Mouse (Mus musculus) forelimb bud, embryonic 11.5 days (tissue): ENCODE data around the gene Taar7a.

Experiments used
- DNase-seq: peaks from one replicate; pipeline ENCODE4 v3.0.0-alpha.2; 2012; ENCODE audit warnings: low read depth, low spot score

Taar7a gene

GRCm38 (mm10) chr10:23993381-23993780, at the start of gene Taar7a:
Gene Taar7a (minus strand): TSS chr10:23993481.
- no peak for DNase-seq

DNA sequence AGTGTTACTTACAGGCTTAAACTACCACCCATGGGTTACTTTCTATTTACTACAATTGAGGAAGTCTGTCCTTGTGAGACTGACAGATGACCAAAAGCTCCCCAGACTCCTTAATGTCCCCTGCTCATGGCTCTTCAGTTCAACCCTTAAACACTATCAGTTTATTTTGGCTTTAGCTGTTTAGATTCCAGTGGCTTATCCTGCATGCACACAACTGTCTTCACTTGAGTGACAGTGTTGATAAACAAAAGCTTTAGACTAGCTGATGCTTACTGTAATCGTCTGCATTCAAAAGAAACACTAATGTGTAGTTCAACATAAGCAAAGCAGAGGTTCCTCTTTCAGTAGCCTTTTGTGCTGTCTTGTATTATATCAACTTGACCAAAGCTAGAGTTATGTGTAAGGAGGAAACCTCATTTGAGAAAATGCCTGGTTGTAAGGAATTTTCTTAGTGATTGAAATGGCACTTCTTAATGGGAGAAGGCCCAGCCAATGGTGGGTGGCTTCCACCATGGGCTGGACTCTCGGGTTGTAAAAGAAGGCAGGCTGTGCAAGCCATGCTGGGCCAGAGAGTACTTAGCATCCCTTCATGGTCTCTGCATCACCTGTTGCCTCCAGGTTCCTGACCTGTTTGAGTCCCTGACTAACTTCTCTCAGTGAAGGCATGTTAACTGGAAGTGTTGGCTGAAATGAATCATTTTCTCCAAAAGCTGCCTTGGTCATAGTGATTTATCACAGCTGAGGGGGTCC, 47.0 kb upstream of the Taar7a start:
- DNase-seq = no peak

GRCm38 (mm10) chr10:24037314-24037713, 44.0 kb upstream of the Taar7a start, which contains the start of gene Taar7e:
Gene Taar7e (plus strand): TSS chr10:24037614.
- no peak for DNase-seq

DNA sequence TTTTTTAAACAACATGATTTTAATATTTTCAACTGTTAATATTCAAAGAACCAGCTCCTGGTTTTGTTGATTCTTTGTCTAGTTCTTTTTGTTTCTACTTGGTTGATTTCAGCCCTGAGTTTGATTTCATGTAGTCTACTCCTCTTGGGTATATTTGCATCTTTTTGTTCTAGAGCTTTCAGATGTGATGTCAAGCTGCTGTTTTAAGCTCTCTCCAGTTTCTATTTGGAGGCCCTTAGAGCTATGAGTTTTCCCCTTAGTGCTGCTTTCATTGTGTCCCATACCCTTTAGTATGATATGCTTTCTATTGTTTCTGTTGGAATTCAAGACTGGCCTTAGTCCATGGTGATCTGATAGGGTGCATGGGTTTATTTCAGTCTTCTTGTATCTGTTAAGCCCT, 38.1 kb upstream of the Taar7a start:
- no peak for DNase-seq

- no peak for DNase-seq
Observed at GRCm38 (mm10) chr10:24026922-24027321, 33.6 kb upstream of the Taar7a start, which contains the start of gene Taar7d. Gene Taar7d (plus strand): TSS chr10:24027222.

DNA sequence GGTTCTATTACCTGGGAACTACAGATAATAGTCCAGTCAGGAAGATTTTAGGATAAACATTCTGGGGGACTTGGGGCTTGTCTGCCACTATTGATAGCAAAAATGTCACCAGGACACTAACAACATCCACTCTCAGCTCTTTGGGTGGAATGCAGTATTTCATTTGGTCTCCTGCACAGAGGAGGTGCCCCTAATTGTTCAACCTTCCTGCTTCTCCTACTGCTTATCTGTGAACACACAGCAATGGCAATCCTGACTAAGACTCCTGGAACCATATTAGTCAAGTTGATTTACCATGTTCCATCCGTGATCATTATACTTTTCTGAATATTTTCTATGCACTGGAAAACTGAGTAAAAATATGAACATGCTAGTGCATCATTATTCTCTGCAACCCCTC, 14.9 kb upstream of the Taar7a start:
- no peak for DNase-seq

GRCm38 (mm10) chr10:24007034-24007433, 13.8 kb upstream of the Taar7a start:
- no peak for DNase-seq

DNA sequence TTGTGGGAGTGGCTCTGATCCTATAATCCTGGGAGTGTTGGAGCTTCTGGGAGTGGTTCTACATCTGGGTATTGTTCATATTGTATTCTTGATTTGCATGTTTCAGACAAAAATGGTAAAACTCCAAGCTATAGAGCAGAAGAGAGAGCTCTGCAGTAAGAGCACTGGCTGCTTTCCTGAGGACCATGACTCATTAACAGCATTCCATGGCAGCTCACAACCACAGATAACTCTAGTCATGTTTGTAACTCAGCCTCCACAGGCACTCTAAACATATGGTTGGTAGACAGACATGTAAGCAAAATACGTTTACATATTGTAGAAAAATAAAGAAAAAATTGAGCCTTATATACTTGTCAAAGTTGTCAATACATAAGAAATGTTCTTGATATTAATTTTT, 13.2 kb upstream of the Taar7a start:
- no peak for DNase-seq

DNA sequence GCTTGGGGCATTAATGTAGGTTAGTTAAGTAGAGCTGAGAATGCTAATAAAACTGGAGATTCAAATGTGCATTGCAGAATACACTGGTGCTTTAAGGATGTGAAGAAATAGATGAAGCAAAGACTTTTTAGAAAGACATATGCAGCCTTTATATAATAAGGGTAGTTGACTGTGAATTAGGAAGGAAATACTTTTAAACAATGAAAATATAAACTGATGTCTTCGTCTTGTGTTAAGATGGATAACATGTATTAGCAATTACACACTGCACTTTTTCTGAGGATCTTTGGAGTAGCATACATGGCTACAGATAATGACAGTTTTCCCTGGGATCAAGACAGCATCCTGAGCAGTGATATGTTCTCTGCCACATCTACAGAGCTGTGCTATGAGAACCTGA, 6.4 kb upstream of the Taar7a start, which contains the start of gene Taar7b:
TSS of gene Taar7b (plus strand) at position 301 of the 400 bp plus-strand sequence.
- no peak for DNase-seq

- DNase-seq = no peak
Observed at GRCm38 (mm10) chr10:23986419-23986818, 6.9 kb downstream of the Taar7a start.

DNA sequence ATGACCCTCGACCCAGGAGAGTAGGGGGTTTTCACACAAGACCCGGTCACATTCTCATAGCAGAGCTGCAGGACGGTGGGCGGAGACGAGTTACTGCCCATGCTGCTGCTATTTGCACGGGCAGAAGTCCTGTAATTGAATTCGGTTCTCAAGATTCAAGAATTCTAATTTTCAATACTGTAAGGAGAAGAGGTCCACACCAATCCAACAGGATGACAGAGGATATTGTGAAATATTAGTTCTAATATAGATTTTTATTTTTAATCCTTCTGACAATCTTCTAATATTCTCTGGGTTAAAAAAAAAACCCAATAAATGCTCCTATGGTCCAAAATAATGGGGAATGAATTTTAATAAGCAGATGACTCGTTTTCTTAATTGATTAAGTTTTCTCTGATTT, 7.7 kb downstream of the Taar7a start, which contains the start of gene Taar6:
TSS of gene Taar6 (minus strand) at position 101 of the 400 bp plus-strand sequence.
- no peak for DNase-seq

DNA sequence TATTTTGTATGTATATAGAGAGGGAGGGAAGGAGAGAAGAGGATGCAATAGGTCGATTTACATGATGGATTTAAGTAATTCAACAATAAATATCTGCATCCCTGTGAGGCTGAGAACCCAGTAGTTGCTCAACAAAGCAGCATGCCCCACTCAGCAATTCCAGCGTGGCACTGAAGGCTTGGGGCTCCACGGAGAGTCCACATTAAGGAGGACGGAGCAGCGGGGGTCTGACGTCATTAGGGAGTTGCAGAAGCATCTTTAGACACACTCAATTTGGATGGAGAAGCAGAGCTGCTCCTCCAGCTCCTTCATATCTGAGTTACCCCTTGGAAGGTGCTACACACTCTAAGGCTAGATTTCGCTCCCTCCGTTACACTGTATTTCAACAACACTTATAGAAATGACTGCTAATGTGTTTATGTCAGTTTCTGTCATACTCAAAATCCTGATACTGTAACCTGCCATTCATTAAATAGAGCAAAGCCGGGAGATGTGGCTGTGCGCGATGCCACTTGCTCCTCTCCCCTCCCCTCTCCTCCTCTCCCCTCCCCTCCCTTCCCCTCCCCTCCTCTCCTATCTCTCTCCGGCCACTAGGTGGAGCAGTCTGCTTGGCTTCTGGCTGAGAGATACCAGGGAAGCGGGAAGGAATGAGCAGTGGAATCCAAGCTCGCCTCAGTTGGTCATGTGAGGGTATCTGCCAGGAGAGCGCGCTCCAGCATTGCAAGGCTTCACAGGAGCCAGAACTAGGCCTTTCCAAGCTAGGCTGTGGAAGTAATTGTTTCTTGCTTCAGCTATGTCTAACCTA, 14.2 kb downstream of the Taar7a start:
- DNase-seq = peak; percentile 78

- DNase-seq = no peak
Observed at GRCm38 (mm10) chr10:23977958-23978357, 15.3 kb downstream of the Taar7a start.

GRCm38 (mm10) chr10:23971256-23971655, 22.0 kb downstream of the Taar7a start:
- no peak for DNase-seq

GRCm38 (mm10) chr10:23970656-23971165, 22.6 kb downstream of the Taar7a start, which contains the start of gene Taar5:
Gene Taar5 (plus strand): TSS chr10:23970706.
- no peak for DNase-seq

DNA sequence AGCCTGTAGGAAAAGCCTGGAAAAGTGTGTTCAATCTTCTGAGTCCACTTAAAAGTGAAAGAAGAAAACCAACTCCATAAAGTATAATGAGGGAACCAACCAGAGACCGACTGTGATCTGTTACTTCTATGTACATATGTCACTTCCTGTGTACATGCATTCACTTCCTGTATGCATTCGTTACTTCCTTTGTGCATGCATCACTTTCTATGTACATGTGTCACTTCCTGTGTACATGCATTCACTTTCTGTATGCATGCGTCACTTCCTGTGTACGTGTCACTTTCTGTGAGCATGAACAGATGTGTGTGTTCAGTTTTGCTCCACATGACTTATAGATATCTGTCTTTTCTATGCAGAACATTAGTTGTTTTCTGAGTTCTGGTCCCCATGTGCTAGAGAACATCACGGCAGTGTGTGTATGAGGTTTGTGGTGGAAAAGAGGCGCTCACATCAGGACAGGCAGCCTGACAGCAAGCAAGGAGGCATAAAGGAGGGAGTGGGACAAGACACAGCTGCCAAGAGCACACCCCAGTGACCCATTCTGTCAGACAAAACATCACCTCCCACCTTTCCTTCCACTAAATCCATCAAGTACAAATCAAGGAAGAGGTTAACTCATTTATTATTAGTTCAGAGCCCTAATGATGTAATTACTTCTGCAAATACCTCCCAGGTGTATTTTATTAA, 28.2 kb downstream of the Taar7a start:
- no peak for DNase-seq

DNA sequence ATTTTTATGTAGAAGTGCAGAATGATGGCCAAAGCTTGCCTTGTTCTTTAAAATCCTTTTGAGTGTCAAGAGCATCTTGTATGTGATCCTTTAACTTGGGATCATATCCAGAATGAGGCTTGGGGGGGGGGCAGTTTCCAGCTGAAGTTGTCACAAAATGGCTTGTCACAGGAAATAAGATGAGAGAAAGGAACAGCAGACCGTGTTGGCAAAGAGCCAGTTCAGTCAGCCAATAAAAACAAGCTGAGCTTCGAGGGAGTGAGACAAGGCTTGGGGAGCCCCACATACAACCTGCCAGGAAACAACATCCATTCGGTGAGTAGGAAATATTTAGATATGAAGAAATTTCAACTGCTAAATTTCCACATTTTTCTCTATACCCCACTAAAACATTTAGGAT, 29.8 kb downstream of the Taar7a start:
- no peak for DNase-seq

- no peak for DNase-seq
Observed at GRCm38 (mm10) chr10:23960444-23960915, 32.8 kb downstream of the Taar7a start, which contains the start of gene Taar4. Gene Taar4 (plus strand): TSS chr10:23960494.

DNA sequence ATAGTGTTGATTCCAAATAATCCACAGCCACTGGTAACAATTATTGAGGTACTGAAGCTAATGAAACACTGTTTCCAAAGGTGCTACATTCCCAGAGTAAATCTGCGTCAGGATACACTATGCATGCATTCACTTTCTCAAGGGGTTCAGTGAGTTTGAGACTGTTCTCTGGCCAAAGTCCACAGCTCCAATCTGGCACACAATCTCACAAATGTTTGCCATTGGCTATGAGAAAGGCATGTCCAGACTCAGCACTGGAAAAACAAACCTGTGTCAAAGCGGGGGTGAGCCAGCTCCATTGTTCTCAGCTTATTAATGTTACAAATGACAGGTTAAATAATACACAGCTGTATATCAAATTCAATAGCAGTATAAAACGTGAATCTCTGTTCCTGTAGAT, 34.2 kb downstream of the Taar7a start:
- no peak for DNase-seq

- no peak for DNase-seq
Observed at GRCm38 (mm10) chr10:23951714-23952113, 41.6 kb downstream of the Taar7a start.

- no peak for DNase-seq
Observed at GRCm38 (mm10) chr10:23949508-23950005, 43.7 kb downstream of the Taar7a start, which contains the start of gene Taar3. Gene Taar3 (plus strand): TSS chr10:23949558.
